Mouse (Mus musculus) liver, adult 2 months (tissue): Measurements from ENCODE around the gene Pbrm1. TPM values are rescaled to one million over a fixed set of nuclear protein-coding genes. Genes with fewer than 3 reads are reported as not detected.

Experiments used
- DNase-seq: peaks from one replicate; pipeline ENCODE4 v3.0.0-alpha.2; 2011; ENCODE audit warnings: low read depth, low spot score; ENCODE audit errors: extremely low read depth
- H3K27ac ChIP-seq: fragments of 200-500 bp; replicated peaks from 2 replicates; pipeline ENCODE4 v1.5.1; 2012; ENCODE audit warnings: low read depth, mild to moderate bottlenecking, control low read depth, inconsistent platforms, low read length; ENCODE audit not compliant: insufficient read depth
- H3K27me3 ChIP-seq: fragments of 200-500 bp; 2 replicates; pipeline ENCODE4 v1.6.1; 2012; ENCODE audit warnings: mild to moderate bottlenecking, moderate library complexity, low read length, inconsistent platforms; ENCODE audit not compliant: control insufficient read depth, insufficient read depth
- H3K36me3 ChIP-seq: fragments of 200-500 bp; 2 replicates; pipeline ENCODE4 v1.6.1; 2012; ENCODE audit warnings: low read length, inconsistent platforms; ENCODE audit not compliant: control insufficient read depth, insufficient read depth
- H3K4me1 ChIP-seq: fragments of 200-500 bp; 2 replicates; pipeline ENCODE4 v1.6.1; 2011; ENCODE audit warnings: low read length; ENCODE audit not compliant: control insufficient read depth, insufficient read depth
- H3K4me3 ChIP-seq: fragments of 200-500 bp; 2 replicates; pipeline ENCODE4 v1.5.1; 2011; ENCODE audit warnings: low read depth, mild to moderate bottlenecking, control low read depth, low read length, moderate library complexity; ENCODE audit not compliant: insufficient read depth
- H3K79me2 ChIP-seq: fragments of 200-500 bp; 2 replicates; pipeline ENCODE4 v1.6.1; 2012; ENCODE audit warnings: inconsistent platforms, mild to moderate bottlenecking, low read length, moderate library complexity; ENCODE audit not compliant: control insufficient read depth, insufficient read depth
- H3K9ac ChIP-seq: fragments of 200-500 bp; 2 replicates; pipeline ENCODE4 v1.6.1; 2012; ENCODE audit warnings: low read depth, mild to moderate bottlenecking, control low read depth, inconsistent platforms, low read length
- CTCF ChIP-seq: fragments of 200-500 bp; IDR thresholded peaks from 2 replicates; pipeline ENCODE4 v1.5.1; 2011; ENCODE audit warnings: low read depth, low read length, control low read depth
- POLR2A ChIP-seq: fragments of 200-500 bp; IDR thresholded peaks from 2 replicates; pipeline ENCODE4 v1.6.1; 2011; ENCODE audit warnings: low read length, control low read depth; ENCODE audit not compliant: insufficient read depth; ENCODE audit errors: extremely low read depth
- WGBS: fragments of 180-500 bp; shearing (Covaris S2); methylation state at CpG from one replicate; pipeline ENCODE4 v1.1.7; 2018; 5-methylcytosine and 5-hydroxymethylcytosine counted together
- polyA plus RNA-seq: library from polyadenylated mRNA; depleted of rRNA; stranded (reverse); fragments of >200 nt; gene quantifications from 2 replicates; pipeline ENCODE4 v1.2.3, GENCODE M21; 2012
- total RNA-seq: library from RNA; depleted of rRNA; stranded (reverse); fragments of >200 nt; gene quantifications from 2 replicates; pipeline ENCODE4 v1.2.3, GENCODE M21; 2014

The Pbrm1 gene
- total and polyA plus RNA-seq, 2 experiments: 6.3 to 26.3 TPM

- Histone ChIP-seq H3K79me2 (peaks cover 3% of the 10 kb centered on the region; the same call in 1 of the 2 replicates), H3K36me3 (peaks cover 3% of the 10 kb centered on the region; the same call in 1 of the 2 replicates), H3K4me3 (peak within 1 kb of the TSS; percentile 99), H3K9ac (peak within 1 kb of the TSS; percentile 95), H3K27me3 (no peaks in the 10 kb centered on the region), H3K4me1 (no peaks in the 10 kb centered on the region; the same call in 1 of the 2 replicates), H3K27ac (peak within 1 kb of the TSS; percentile 89)
- TF ChIP-seq CTCF: no peak
- TF ChIP-seq POLR2A: peak; percentile 71
- peak; percentile 65 for DNase-seq
- WGBS: under 1% methylated on average over 84 of the region's 84 CpGs
These were observed 17.4 kb upstream of the Pbrm1 start, which contains the start of the genes Glt8d1 and Spcs1 for GRCm38 (mm10) chr14:31001307-31002205. Gene Glt8d1, plus strand, starts transcription at chr14:31001400. Gene Spcs1, minus strand, starts transcription at chr14:31001672.

- Histone ChIP-seq H3K9ac (no peak overlapping the region), H3K36me3 (peaks cover 6% of the 10 kb centered on the region), H3K27ac (no peak overlapping the region), H3K4me1 (no peaks in the 10 kb centered on the region; the same call in 1 of the 2 replicates), H3K27me3 (no peaks in the 10 kb centered on the region), H3K79me2 (peaks cover 3% of the 10 kb centered on the region; the same call in 1 of the 2 replicates), H3K4me3 (no peak overlapping the region)
- WGBS: 72% methylated on average over 2 of the region's 2 CpGs
- no peak for TF ChIP-seq CTCF
- no peak for TF ChIP-seq POLR2A
- no peak for DNase-seq
These were observed 14.4 kb upstream of the Pbrm1 start for GRCm38 (mm10) chr14:31004527-31004926.

GRCm38 (mm10) chr14:31006779-31007178, 12.2 kb upstream of the Pbrm1 start:
- TF ChIP-seq POLR2A: no peak
- TF ChIP-seq CTCF: no peak
- Histone ChIP-seq H3K27ac (no peak overlapping the region), H3K79me2 (no peaks in the 10 kb centered on the region), H3K4me3 (no peak overlapping the region), H3K27me3 (no peaks in the 10 kb centered on the region), H3K36me3 (peaks cover 23% of the 10 kb centered on the region), H3K4me1 (no peaks in the 10 kb centered on the region; the same call in 1 of the 2 replicates), H3K9ac (no peak overlapping the region)
- no peak for DNase-seq
- WGBS: 92% methylated on average over 5 of the region's 5 CpGs

GRCm38 (mm10) chr14:31011588-31011987, 7.3 kb upstream of the Pbrm1 start:
- no peak for DNase-seq
- Histone ChIP-seq H3K4me3 (no peak overlapping the region), H3K9ac (no peak overlapping the region), H3K79me2 (no peaks in the 10 kb centered on the region), H3K27me3 (no peaks in the 10 kb centered on the region), H3K4me1 (no peaks in the 10 kb centered on the region), H3K36me3 (peaks cover 65% of the 10 kb centered on the region), H3K27ac (no peak overlapping the region)
- TF ChIP-seq CTCF (no peak), POLR2A (no peak)
- 92% methylated on average over 3 of the region's 3 CpGs for WGBS

- Histone ChIP-seq H3K36me3 (peaks cover 73% of the 10 kb centered on the region), H3K79me2 (no peaks in the 10 kb centered on the region), H3K27ac (no peak overlapping the region), H3K9ac (no peak overlapping the region), H3K4me3 (no peak overlapping the region), H3K27me3 (no peaks in the 10 kb centered on the region), H3K4me1 (peaks cover 2% of the 10 kb centered on the region)
- DNase-seq: no peak
- TF ChIP-seq CTCF (no peak), POLR2A (no peak)
- 95% methylated on average over 2 of the region's 2 CpGs for WGBS
These were observed 5.0 kb upstream of the Pbrm1 start for GRCm38 (mm10) chr14:31013928-31014327.

- peaks cover 60% of the 10 kb centered on the region for H3K36me3 ChIP-seq
- TF ChIP-seq POLR2A (no peak), CTCF (no peak)
- no peak overlapping the region for H3K9ac ChIP-seq
- 76% methylated on average over 1 of the region's 1 CpGs for WGBS
- peaks cover 6% of the 10 kb centered on the region; the same call in 1 of the 2 replicates for H3K79me2 ChIP-seq
- no peak for DNase-seq
- H3K27ac ChIP-seq: no peak overlapping the region
- no peak overlapping the region for H3K4me3 ChIP-seq
- no peaks in the 10 kb centered on the region for H3K27me3 ChIP-seq
- H3K4me1 ChIP-seq: peaks cover 6% of the 10 kb centered on the region
These were observed 2.9 kb upstream of the Pbrm1 start for GRCm38 (mm10) chr14:31016063-31016462.
